Mouse (Mus musculus) stomach, embryonic 16.5 days (tissue): ENCODE data around the gene Gpr4. TPM values are rescaled to one million over a fixed set of nuclear protein-coding genes. Genes with fewer than 3 reads are reported as not detected.

ENCODE experiments used
- ATAC-seq: fragments of 200-750 bp; cut with Nextera tagmentation; 2 replicates; pipeline ENCODE4 v1.8.0; 2017; ENCODE audit warnings: moderate number of reproducible peaks, moderate TSS enrichment; ENCODE audit not compliant: insufficient read depth, low FRiP score
- H3K27ac ChIP-seq: fragments of 300-500 bp; sonication (generic); 2 replicates; pipeline ENCODE4 v1.5.1; 2014; ENCODE audit warnings: low read length
- H3K27me3 ChIP-seq: fragments of 300-500 bp; sonication (generic); 2 replicates; pipeline ENCODE4 v1.6.1; 2014; ENCODE audit warnings: low read length, control low read depth, mixed read lengths; ENCODE audit not compliant: control insufficient read depth, insufficient read depth
- H3K36me3 ChIP-seq: fragments of 300-500 bp; sonication (generic); 2 replicates; pipeline ENCODE4 v1.6.1; 2014; ENCODE audit warnings: low read length; ENCODE audit not compliant: control insufficient read depth, insufficient read depth
- H3K4me1 ChIP-seq: fragments of 300-500 bp; sonication (generic); 2 replicates; pipeline ENCODE4 v1.6.1; 2014; ENCODE audit warnings: low read length, control low read depth, mixed read lengths; ENCODE audit not compliant: control insufficient read depth, insufficient read depth
- H3K4me2 ChIP-seq: fragments of 300-500 bp; sonication (generic); 2 replicates; pipeline ENCODE4 v1.6.1; 2014; ENCODE audit warnings: low read depth, low read length, mixed read lengths
- H3K4me3 ChIP-seq: fragments of 300-500 bp; sonication (generic); replicated peaks from 2 replicates; pipeline ENCODE4 v1.5.1; 2014; ENCODE audit warnings: mild to moderate bottlenecking, low read length
- H3K9ac ChIP-seq: fragments of 300-500 bp; sonication (generic); 2 replicates; pipeline ENCODE4 v1.6.1; 2014; ENCODE audit warnings: low read length
- H3K9me3 ChIP-seq: fragments of 300-500 bp; sonication (generic); replicated peaks from 2 replicates; pipeline ENCODE4 v1.6.1; 2016; ENCODE audit warnings: low read length, control low read depth; ENCODE audit not compliant: control insufficient read depth
- WGBS: fragments of 180-500 bp; shearing (Covaris S2); extraction: QIAGEN DNeasy Blood & Tissue Kit; methylation state at CpG from one replicate; pipeline ENCODE4 v1.1.7; 2014; 5-methylcytosine and 5-hydroxymethylcytosine counted together
- polyA plus RNA-seq: library from polyadenylated mRNA; unstranded; fragments of >200 nt; fragmentation: Nextera tagmentation; extraction: Ambion mirVana; gene quantifications from 2 replicates; pipeline ENCODE4 v1.2.1, GENCODE M21; 2015

Gene Gpr4
- polyA plus RNA-seq, 1 experiment from 2014 or later = 1.4 TPM

DNA sequence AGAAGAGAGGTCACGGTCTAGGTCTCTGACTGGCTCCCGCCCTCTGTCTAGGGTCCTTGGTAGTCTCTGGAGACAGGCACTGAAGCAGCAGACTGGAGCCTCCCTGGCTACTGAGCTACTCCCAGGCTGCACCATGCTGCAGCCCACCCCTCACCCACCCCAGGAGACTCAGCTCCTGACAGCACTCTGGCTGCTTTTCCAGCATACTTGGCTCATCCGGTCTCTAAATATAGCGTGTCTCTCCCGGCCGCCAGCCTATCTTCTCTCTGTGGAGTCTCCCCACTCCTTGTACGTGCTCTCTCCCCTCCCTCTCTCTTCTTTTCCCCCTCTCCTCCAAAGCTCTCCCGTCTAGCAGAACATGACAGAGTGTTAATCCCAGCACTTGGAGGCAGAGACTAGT, 42.2 kb upstream of the Gpr4 start:
- Histone ChIP-seq H3K4me2 (no peak overlapping the region), H3K27me3 (no peaks in the 10 kb centered on the region; the same call in 1 of the 2 replicates), H3K36me3 (no peaks in the 10 kb centered on the region), H3K9me3 (no peaks in the 10 kb centered on the region), H3K9ac (peak overlapping the region; percentile 47; the same call in 1 of the 2 replicates), H3K27ac (peak overlapping the region; percentile 2; the same call in 1 of the 2 replicates), H3K4me1 (peaks cover 21% of the 10 kb centered on the region), H3K4me3 (no peak overlapping the region)
- peak; percentile 65; the same call in 1 of the 2 replicates for ATAC-seq
- WGBS = 40% methylated on average over 8 of the region's 8 CpGs

DNA sequence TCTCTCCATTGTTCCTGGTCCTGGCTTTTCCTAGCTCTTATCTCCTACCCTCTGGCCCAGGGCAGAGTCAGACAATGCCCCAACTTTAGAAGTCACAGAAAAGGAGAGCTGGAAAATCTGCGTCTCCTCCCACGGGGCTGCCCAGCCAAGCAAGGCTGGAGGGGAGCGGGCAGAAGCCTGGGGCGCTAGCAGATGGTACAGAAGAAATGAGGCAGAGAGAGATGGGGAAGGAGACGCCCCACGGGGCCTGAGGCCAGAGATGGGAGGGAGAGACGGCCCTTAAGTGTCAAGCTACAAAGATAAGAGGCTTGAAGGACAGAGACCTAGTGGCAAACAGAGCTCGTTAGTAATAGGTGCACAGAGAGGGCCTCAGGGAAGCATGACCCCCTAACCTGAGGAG, 40.5 kb upstream of the Gpr4 start:
- Histone ChIP-seq H3K9ac (no peak overlapping the region), H3K27ac (no peak overlapping the region)
- no peak for ATAC-seq

DNA sequence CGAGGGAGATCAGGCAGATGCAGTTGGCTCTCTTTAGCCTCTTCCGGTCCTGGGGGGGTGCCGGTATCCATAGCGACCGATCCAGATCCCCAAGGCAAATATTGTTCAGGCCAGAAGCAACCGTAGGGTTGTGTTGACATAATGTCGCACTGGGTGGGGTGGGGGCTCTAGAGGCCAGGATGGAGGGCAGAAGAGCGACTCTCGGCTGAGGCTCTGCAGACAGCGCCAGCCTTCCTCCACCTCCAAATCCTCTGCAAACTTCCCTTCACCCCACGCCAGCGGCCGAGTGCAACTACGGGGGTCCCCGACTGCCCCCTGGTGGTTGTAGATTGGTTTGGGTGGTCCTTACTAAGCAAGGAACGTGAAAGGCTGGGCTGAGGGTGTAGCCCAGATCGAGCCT, 39.5 kb upstream of the Gpr4 start:
- Histone ChIP-seq H3K4me2 (peak overlapping the region; percentile 44), H3K9me3 (no peaks in the 10 kb centered on the region), H3K27ac (no peak overlapping the region), H3K4me1 (peaks cover 13% of the 10 kb centered on the region; the same call in 1 of the 2 replicates), H3K36me3 (no peaks in the 10 kb centered on the region), H3K27me3 (peaks cover 26% of the 10 kb centered on the region), H3K9ac (no peak overlapping the region; the same call in 1 of the 2 replicates), H3K4me3 (peak overlapping the region; percentile 22)
- 4% methylated on average over 17 of the region's 17 CpGs for WGBS
- ATAC-seq = peak; percentile 53; the same call in 1 of the 2 replicates

More for the DNA sequence above, 40.5 kb upstream of the Gpr4 start:
- Histone ChIP-seq H3K27me3 (peaks cover 16% of the 10 kb centered on the region), H3K4me1 (peaks cover 13% of the 10 kb centered on the region; the same call in 1 of the 2 replicates), H3K36me3 (no peaks in the 10 kb centered on the region), H3K9me3 (no peaks in the 10 kb centered on the region), H3K4me2 (no peak overlapping the region), H3K4me3 (no peak overlapping the region)
- WGBS = 50% methylated on average over 8 of the region's 8 CpGs

DNA sequence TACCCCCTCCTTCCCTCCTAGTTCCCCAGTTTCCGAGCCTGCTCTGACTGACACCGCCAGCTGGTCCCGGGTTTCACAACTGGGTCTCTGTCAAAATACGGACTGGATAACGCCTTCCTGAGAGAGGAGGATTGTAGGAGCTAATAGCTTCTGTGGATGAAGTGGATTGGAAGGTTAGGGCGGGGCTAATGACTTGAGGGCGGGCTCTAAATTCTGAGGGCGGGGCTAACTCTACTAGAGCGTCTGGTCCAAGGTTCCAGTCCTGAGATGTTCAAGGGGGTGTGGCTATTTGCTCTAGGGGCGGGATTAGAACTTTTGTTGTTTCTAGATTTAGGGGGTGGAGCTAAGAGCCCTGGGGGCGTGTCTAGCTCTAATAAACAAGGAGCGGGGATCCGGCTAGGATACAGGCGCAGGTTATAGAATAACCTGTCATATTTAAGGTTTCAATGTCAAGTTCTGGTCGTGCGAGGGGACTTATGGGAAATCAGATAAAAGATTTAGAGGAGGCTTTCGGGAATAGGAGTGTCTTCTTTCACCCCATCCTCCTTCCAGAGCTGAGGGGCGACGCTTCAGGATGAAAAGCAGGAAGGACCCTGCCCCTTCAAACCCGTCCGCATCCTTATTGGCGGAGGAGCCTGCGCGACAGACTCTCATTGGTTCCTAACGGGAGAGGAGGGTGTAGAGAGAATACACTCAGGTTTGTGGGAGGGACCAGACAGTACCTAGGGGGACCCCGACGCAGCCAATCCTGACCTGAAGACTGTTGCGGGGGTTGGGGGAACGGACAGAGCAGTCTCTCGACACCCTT, 36.4 kb upstream of the Gpr4 start, which contains the start of gene Eml2:
Eml2 (plus strand) TSS at position 714 of the 808 bp plus-strand sequence.
- peak within 1 kb of the TSS; percentile 52; the same call in 1 of the 2 replicates for H3K9ac ChIP-seq
- peak within 1 kb of the TSS; percentile 22 for H3K4me2 ChIP-seq
- H3K4me1 ChIP-seq = peaks cover 20% of the 10 kb centered on the region
- no peaks in the 10 kb centered on the region for H3K36me3 ChIP-seq
- 1% methylated on average over 30 of the region's 30 CpGs for WGBS
- peak within 1 kb of the TSS; percentile 20 for H3K4me3 ChIP-seq
- ATAC-seq = peak; percentile 18; the same call in 1 of the 2 replicates
- peaks cover 50% of the 10 kb centered on the region for H3K27me3 ChIP-seq
- H3K9me3 ChIP-seq = no peaks in the 10 kb centered on the region; the same call in 1 of the 2 replicates
- H3K27ac ChIP-seq = no peak within 1 kb of the TSS

DNA sequence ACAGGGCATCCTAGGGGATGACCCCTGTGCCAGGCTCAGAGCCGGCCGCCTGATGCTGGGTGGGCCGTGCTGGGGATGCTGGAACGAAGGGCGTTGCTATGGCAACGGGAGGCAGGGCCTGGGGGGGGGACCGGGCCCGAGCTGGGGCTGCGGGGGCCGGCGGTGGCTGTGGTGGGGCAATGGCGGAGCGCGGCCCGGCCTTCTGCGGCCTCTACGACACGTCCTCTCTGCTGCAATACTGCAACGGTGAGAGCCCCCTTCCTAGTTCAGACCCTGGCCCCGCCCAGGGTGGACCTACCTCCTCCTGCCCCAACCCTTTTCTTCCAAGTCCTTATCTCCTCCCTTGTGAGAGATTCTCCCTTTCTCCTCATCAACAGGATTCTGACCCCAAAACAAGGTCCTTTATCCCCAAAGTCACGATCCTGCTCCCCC, 35.8 kb upstream of the Gpr4 start:
- H3K4me2 ChIP-seq = peak overlapping the region; percentile 22; the same call in 1 of the 2 replicates
- no peaks in the 10 kb centered on the region for H3K36me3 ChIP-seq
- no peak overlapping the region for H3K27ac ChIP-seq
- peaks cover 50% of the 10 kb centered on the region for H3K27me3 ChIP-seq
- peak overlapping the region; percentile 20 for H3K4me3 ChIP-seq
- no peaks in the 10 kb centered on the region; the same call in 1 of the 2 replicates for H3K9me3 ChIP-seq
- 9% methylated on average over 21 of the region's 21 CpGs for WGBS
- peaks cover 18% of the 10 kb centered on the region for H3K4me1 ChIP-seq
- peak overlapping the region; percentile 52; the same call in 1 of the 2 replicates for H3K9ac ChIP-seq
- no peak for ATAC-seq

DNA sequence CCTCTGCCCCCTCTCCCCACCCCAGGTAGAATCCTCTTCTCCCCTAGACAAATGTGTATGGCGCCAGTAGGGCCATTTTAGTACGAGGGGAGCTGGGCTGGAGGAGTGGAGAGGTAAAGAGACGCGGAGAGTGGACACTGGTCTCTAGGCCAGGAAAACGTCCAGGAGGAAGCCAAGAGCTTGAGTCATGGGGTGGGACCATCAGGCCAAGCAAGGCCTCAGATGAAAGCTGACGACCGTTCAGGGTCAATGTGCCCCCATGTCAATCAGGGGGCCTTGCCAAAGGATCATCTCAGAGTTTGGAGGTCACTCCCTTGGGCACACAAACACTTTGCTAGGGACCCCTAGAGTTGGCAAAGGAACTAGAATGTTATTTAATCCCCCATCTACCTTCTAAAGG, 35.1 kb upstream of the Gpr4 start:
- no peaks in the 10 kb centered on the region; the same call in 1 of the 2 replicates for H3K9me3 ChIP-seq
- H3K4me2 ChIP-seq = no peak overlapping the region
- no peak overlapping the region for H3K9ac ChIP-seq
- no peak for ATAC-seq
- 75% methylated on average over 7 of the region's 7 CpGs for WGBS
- H3K27ac ChIP-seq = no peak overlapping the region
- H3K4me1 ChIP-seq = peaks cover 20% of the 10 kb centered on the region
- H3K27me3 ChIP-seq = peaks cover 50% of the 10 kb centered on the region
- no peaks in the 10 kb centered on the region for H3K36me3 ChIP-seq
- no peak overlapping the region for H3K4me3 ChIP-seq

GRCm38 (mm10) chr7:19178035-19178434, 34.3 kb upstream of the Gpr4 start:
- Histone ChIP-seq H3K36me3 (no peaks in the 10 kb centered on the region), H3K4me2 (no peak overlapping the region), H3K4me3 (no peak overlapping the region; the same call in 1 of the 2 replicates), H3K9me3 (no peaks in the 10 kb centered on the region; the same call in 1 of the 2 replicates), H3K4me1 (peaks cover 17% of the 10 kb centered on the region), H3K27me3 (peaks cover 50% of the 10 kb centered on the region), H3K27ac (no peak overlapping the region), H3K9ac (no peak overlapping the region)
- no peak for ATAC-seq
- WGBS = 14% methylated on average over 18 of the region's 18 CpGs

DNA sequence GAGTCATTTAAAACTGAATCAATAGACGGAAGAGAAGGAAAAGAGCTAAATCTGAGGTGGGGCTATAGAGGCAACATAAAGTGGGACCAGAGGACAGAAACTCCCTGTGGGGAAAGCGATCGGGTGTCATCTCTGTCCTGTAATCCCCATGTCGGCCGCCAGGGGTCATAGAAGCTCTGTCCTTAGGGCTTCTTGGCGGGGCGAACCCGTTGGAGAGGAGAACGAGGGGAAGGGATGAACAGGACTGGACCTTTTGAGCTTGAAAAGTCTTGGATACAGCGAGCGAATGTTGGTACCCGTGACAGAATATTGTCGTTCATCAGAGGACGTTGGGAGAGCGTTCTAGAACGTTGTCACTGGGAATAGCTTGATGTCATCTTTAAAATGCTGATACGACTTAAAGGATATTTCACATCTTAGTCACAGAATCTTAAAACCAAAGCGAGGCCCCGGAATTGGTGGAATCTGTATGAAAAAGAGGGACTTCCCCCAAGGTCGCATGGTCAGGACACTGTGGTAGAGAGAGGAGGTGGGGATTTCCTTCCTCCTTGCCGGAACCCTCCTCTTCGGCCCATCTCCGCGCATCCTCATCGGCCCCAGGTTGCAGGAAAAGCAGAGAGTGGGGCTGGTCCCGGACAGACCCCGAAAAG, 33.8 kb upstream of the Gpr4 start:
- Histone ChIP-seq H3K27ac (no peak overlapping the region), H3K9me3 (no peaks in the 10 kb centered on the region; the same call in 1 of the 2 replicates), H3K4me1 (peaks cover 17% of the 10 kb centered on the region), H3K9ac (no peak overlapping the region), H3K4me3 (peak overlapping the region; percentile 25; the same call in 1 of the 2 replicates), H3K4me2 (peak overlapping the region; percentile 43), H3K36me3 (no peaks in the 10 kb centered on the region), H3K27me3 (peaks cover 50% of the 10 kb centered on the region)
- no peak for ATAC-seq
- 5% methylated on average over 27 of the region's 27 CpGs for WGBS
